ENCODE assay signal across 8 mouse cellular contexts in the genomic region with DNA sequence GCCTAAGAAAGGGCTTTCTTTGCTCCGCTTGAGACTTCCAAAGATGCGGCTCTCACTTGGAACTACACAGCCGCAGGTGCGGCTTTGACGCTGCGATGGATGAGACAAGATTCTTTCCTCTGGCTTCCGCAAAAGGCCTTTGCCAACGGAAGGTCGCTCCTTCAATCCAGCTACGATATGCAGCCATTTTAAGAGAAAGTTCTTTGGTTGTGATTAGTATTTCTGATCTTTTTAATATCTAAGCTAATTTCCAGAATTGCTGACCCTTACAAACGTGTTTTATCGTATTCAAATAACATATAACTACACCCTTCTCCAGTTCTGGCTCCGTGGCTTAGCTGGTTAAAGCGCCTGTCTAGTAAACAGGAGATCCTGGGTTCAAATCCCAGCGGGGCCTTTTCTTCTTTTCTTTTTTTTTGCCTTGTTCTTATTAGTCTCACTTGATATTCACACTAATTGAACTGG. TPM values are rescaled to one million over a fixed set of nuclear protein-coding genes. Genes with fewer than 3 reads are reported as not detected.
DNase-seq lines count a peak whose midpoint lies in the region; ATAC-seq and TF ChIP-seq lines count a peak whose summit lies in the region.

No protein-coding gene starts in this region.

- H3K4me3 ChIP-seq in heart, embryonic 15.5 days: peak overlapping the region; percentile 47
- H3K4me3 ChIP-seq in layer of hippocampus, adult 2 months: peak overlapping the region; percentile 68
- peak overlapping the region; percentile 54 for H3K4me3 ChIP-seq in lung, embryonic 16.5 days (ENCODE audit: low read length)

- no peak for ATAC-seq in heart, embryonic 15.5 days (replicated peaks; ENCODE audit: insufficient number of reproducible peaks, insufficient read depth, low FRiP score, low read depth)
- no peak for ATAC-seq in lung, embryonic 16.5 days (ENCODE audit: low read depth)

- H3K9me3 ChIP-seq in heart, embryonic 15.5 days (replicated peaks): no peaks in the 10 kb centered on the region
- no peaks in the 10 kb centered on the region for H3K9me3 ChIP-seq in lung, embryonic 16.5 days (ENCODE audit: control insufficient read depth, low read length)

- H3K27me3 ChIP-seq in heart, embryonic 15.5 days: no peaks in the 10 kb centered on the region
- no peaks in the 10 kb centered on the region for H3K27me3 ChIP-seq in lung, embryonic 16.5 days (ENCODE audit: control insufficient read depth, insufficient read depth, low read depth, low read length)

- no peak overlapping the region for H3K27ac ChIP-seq in heart, embryonic 15.5 days
- H3K27ac ChIP-seq in layer of hippocampus, adult 2 months: peak overlapping the region; percentile 73; the same call in 1 of the 2 replicates
- no peak overlapping the region for H3K27ac ChIP-seq in lung, embryonic 16.5 days (ENCODE audit: low read length)

- peaks cover 15% of the 10 kb centered on the region for H3K4me1 ChIP-seq in heart, embryonic 15.5 days (replicated peaks)
- no peaks in the 10 kb centered on the region for H3K4me1 ChIP-seq in lung, embryonic 16.5 days (replicated peaks; ENCODE audit: control insufficient read depth, insufficient read depth, low read length)

- peak overlapping the region; percentile 16; the same call in 1 of the 2 replicates for H3K9ac ChIP-seq in heart, embryonic 15.5 days
- H3K9ac ChIP-seq in lung, embryonic 16.5 days (ENCODE audit: low read length): no peak overlapping the region

- H3K4me2 ChIP-seq in heart, embryonic 15.5 days: peak overlapping the region; percentile 55
- H3K4me2 ChIP-seq in lung, embryonic 16.5 days (ENCODE audit: low read depth, low read length): peak overlapping the region; percentile 64

- no peak for TF ChIP-seq CTCF in layer of hippocampus, adult 2 months (conservative IDR thresholded peaks at IDR 0.05)

- peak; percentile 8 to 32 for DNase-seq in CD8-positive naive resting alpha-beta T cell, adult 2 months (ENCODE audit: low read depth in 2 of 2, low spot score in 2 of 2)
- peak; percentile 68 for DNase-seq in ZHBTc4 (ENCODE audit: low read depth, low spot score)
- DNase-seq in embryo, embryonic 11 days: peak; percentile 85
- DNase-seq in layer of hippocampus, adult 2 months (ENCODE audit: low spot score in 2 of 2): peak; percentile 74 to 83
- peak; percentile 23 for DNase-seq in right cerebral cortex, postnatal 25 days
- DNase-seq in gastrocnemius, postnatal 25 days: no peak

- no peaks in the 10 kb centered on the region for H3K36me3 ChIP-seq in heart, embryonic 15.5 days
- H3K36me3 ChIP-seq in lung, embryonic 16.5 days (ENCODE audit: control insufficient read depth, insufficient read depth, low read length): no peaks in the 10 kb centered on the region

- WGBS in heart, embryonic 15.5 days: 4% methylated on average over 15 of the region's 15 CpGs
- WGBS in lung, embryonic 16.5 days: under 1% methylated on average over 15 of the region's 15 CpGs

RNA-seq across cellular contexts. Expression of a gene that starts 22.2 kb away (rescaled TPM):
- polyA plus RNA-seq in heart, embryonic 15.5 days (2015; fragmentation: Nextera tagmentation; extraction: Ambion mirVana): 7.8 TPM in 2 replicates
- total RNA-seq in layer of hippocampus, adult 2 months (2021): 10 to 100 TPM; 38.6 to 42.0 TPM
- 26.3 and 29.0 TPM in 2 replicates for polyA plus RNA-seq in lung, embryonic 16.5 days (2015; fragmentation: Nextera tagmentation; extraction: Ambion mirVana)
- total RNA-seq in gastrocnemius, postnatal 25 days (2021): 10 to 100 TPM; 17.7 to 21.3 TPM

RNA-seq across cellular contexts. Expression of a gene that starts 22.4 kb away (rescaled TPM):
- polyA plus RNA-seq in heart, embryonic 15.5 days (2015; fragmentation: Nextera tagmentation; extraction: Ambion mirVana): 1,372 and 1,424 TPM in 2 replicates
- total RNA-seq in layer of hippocampus, adult 2 months (2021): 10 to 100 TPM; 11.3 to 15.9 TPM
- 3,144 and 3,910 TPM in 2 replicates for polyA plus RNA-seq in lung, embryonic 16.5 days (2015; fragmentation: Nextera tagmentation; extraction: Ambion mirVana)
- 10 to 100 TPM in 1 of 2 experiments, not detected in 1; 17.0 TPM for total RNA-seq in gastrocnemius, postnatal 25 days (2021)

RNA-seq across cellular contexts. Expression of a gene that starts 23.7 kb away (rescaled TPM):
- 6.2 and 11.6 TPM in 2 replicates for polyA plus RNA-seq in heart, embryonic 15.5 days (2015; fragmentation: Nextera tagmentation; extraction: Ambion mirVana)
- 10 to 100 TPM; 26.5 to 46.4 TPM for total RNA-seq in layer of hippocampus, adult 2 months (2021)
- polyA plus RNA-seq in lung, embryonic 16.5 days (2015; fragmentation: Nextera tagmentation; extraction: Ambion mirVana): 19.0 and 22.4 TPM in 2 replicates
- 10 to 100 TPM; 14.1 to 20.2 TPM for total RNA-seq in gastrocnemius, postnatal 25 days (2021)

RNA-seq across cellular contexts. Expression of a gene that starts 44.2 kb away (rescaled TPM):
- polyA plus RNA-seq in heart, embryonic 15.5 days (2015; fragmentation: Nextera tagmentation; extraction: Ambion mirVana): not detected in 2 replicates
- total RNA-seq in layer of hippocampus, adult 2 months (2021): 100 to 1,000 TPM; 247 to 254 TPM
- polyA plus RNA-seq in lung, embryonic 16.5 days (2015; fragmentation: Nextera tagmentation; extraction: Ambion mirVana): not detected in 2 replicates
- total RNA-seq in gastrocnemius, postnatal 25 days (2021): 10 to 100 TPM; 49.0 to 65.1 TPM

RNA-seq across cellular contexts. Expression of a gene that starts 45.5 kb away (rescaled TPM):
- 3.5 TPM in 1 of 2 replicates, not detected in the other for polyA plus RNA-seq in heart, embryonic 15.5 days (2015; fragmentation: Nextera tagmentation; extraction: Ambion mirVana)
- total RNA-seq in layer of hippocampus, adult 2 months (2021): 10 to 100 TPM; 30.7 to 36.0 TPM
- 3.4 TPM in 1 of 2 replicates, not detected in the other for polyA plus RNA-seq in lung, embryonic 16.5 days (2015; fragmentation: Nextera tagmentation; extraction: Ambion mirVana)
- 10 to 100 TPM in 1 of 2 experiments, not detected in 1; 24.7 TPM for total RNA-seq in gastrocnemius, postnatal 25 days (2021)
